ENCODE assay signal across 8 mouse cellular contexts in the genomic region with DNA sequence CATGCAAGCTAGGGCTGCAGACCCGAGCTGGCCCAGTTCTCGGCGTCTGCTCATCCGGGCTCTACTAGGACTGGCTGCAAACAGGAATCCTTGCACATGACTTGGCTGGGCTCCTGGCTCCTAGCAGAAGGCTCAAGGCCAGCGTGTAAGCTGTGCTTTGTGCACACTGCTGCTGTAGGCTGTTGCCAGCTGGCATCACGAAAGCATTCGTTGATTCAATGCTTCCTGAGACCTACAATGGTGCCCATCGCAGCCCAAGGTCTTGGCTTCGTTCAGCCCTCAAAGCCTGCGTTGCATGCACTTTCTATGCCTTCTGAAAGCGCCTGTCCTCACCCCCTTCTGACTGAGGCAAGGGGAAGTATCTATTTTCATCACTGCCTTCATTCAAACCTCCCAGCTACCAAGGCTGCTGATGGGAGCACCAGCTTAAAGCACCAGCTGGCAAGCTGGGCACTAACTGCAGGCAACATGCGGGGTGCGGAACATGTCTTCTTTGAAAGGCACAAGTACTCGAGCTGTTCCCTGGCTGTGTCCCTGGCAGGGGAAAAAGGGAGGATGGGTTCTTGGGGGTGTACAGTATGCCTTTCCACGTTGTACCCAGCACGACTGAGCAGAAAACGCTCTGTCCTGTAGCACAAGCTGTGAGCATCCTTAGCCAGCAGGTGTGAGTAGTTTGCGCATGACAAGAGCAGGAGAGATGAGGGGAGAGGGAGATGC. TPM values are rescaled to one million over a fixed set of nuclear protein-coding genes. Genes with fewer than 3 reads are reported as not detected.
DNase-seq lines count a peak whose midpoint lies in the region; ATAC-seq and TF ChIP-seq lines count a peak whose summit lies in the region.

No protein-coding gene starts in this region.

- H3K9ac ChIP-seq in forebrain, embryonic 13.5 days, result peak overlapping the region; percentile 76
- H3K9ac ChIP-seq in heart, postnatal 0 days (replicated peaks; ENCODE audit: low read depth, low read length), result no peak overlapping the region
- H3K9ac ChIP-seq in liver, embryonic 14.5 days (replicated peaks), result no peak overlapping the region

- no peak for TF ChIP-seq CTCF in thymus, adult 2 months (IDR thresholded peaks at IDR 0.05; ENCODE audit: borderline replicate concordance, control insufficient read depth, extremely low read depth, insufficient read depth, low read length, poor library complexity)
- no peak for TF ChIP-seq CTCF in heart, postnatal 0 days (IDR thresholded peaks at IDR 0.05; ENCODE audit: low read depth)
- no peak for TF ChIP-seq CTCF in liver, embryonic 14.5 days (IDR thresholded peaks at IDR 0.05; ENCODE audit: low read depth)

- H3K27ac ChIP-seq in thymus, adult 2 months (ENCODE audit: control insufficient read depth, insufficient read depth, low read length), result no peak overlapping the region
- peak overlapping the region; percentile 94 for H3K27ac ChIP-seq in forebrain, embryonic 13.5 days
- peak overlapping the region; percentile 71 for H3K27ac ChIP-seq in heart, postnatal 0 days (ENCODE audit: low read depth)
- no peak overlapping the region for H3K27ac ChIP-seq in liver, embryonic 14.5 days

- H3K4me2 ChIP-seq in forebrain, embryonic 13.5 days, result peak overlapping the region; percentile 94
- peak overlapping the region; percentile 82 for H3K4me2 ChIP-seq in heart, postnatal 0 days (ENCODE audit: low read depth, low read length)
- peak overlapping the region; percentile 67 for H3K4me2 ChIP-seq in liver, embryonic 14.5 days (ENCODE audit: low read depth)

- peak; percentile 9 for DNase-seq in thymus, adult 2 months
- no peak for DNase-seq in thymus, postnatal 25 days
- peak; percentile 70 for DNase-seq in heart, postnatal 0 days (ENCODE audit: low spot score)
- DNase-seq in kidney, postnatal 36 days, result peak; percentile 80 to 83
- no peak for DNase-seq in liver, embryonic 14.5 days (ENCODE audit: low read depth in 3 of 3, low spot score in 3 of 3)
- peak; percentile 88 for DNase-seq in ovary, adult 18-20 months (ENCODE audit: low spot score)
- no peak for DNase-seq in yolk sac, embryonic 10.5 days (ENCODE audit: low spot score)

- no peaks in the 10 kb centered on the region for H3K9me3 ChIP-seq in forebrain, embryonic 13.5 days (replicated peaks)
- H3K9me3 ChIP-seq in heart, postnatal 0 days (replicated peaks; ENCODE audit: control insufficient read depth, low read length), result no peaks in the 10 kb centered on the region
- H3K9me3 ChIP-seq in liver, embryonic 14.5 days (ENCODE audit: control insufficient read depth, low read length), result no peaks in the 10 kb centered on the region

- H3K4me3 ChIP-seq in thymus, adult 2 months (ENCODE audit: control insufficient read depth, insufficient read depth, low read length), result no peak overlapping the region
- peak overlapping the region; percentile 67 for H3K4me3 ChIP-seq in forebrain, embryonic 13.5 days
- H3K4me3 ChIP-seq in heart, postnatal 0 days (ENCODE audit: low read depth, low read length), result peak overlapping the region; percentile 81
- H3K4me3 ChIP-seq in liver, embryonic 14.5 days (ENCODE audit: insufficient read depth in 1 of 2, low read depth in 2 of 2, low read length in 2 of 2), result no peak overlapping the region; a peak in 1 of 4 replicates

- no peaks in the 10 kb centered on the region for H3K27me3 ChIP-seq in thymus, adult 2 months (ENCODE audit: control insufficient read depth, insufficient read depth, low read length)
- H3K27me3 ChIP-seq in forebrain, embryonic 13.5 days, result no peaks in the 10 kb centered on the region
- no peaks in the 10 kb centered on the region for H3K27me3 ChIP-seq in heart, postnatal 0 days (ENCODE audit: control insufficient read depth, insufficient read depth, low read length)
- no peaks in the 10 kb centered on the region for H3K27me3 ChIP-seq in liver, embryonic 14.5 days (ENCODE audit: control insufficient read depth, insufficient read depth, low read length)

- 0 out of 2 replicates have a peak, but pooled peaks cover 3% of the 10 kb centered on the region for H3K36me3 ChIP-seq in thymus, adult 2 months (ENCODE audit: control insufficient read depth, insufficient read depth, low read length)
- peaks cover 44% of the 10 kb centered on the region for H3K36me3 ChIP-seq in forebrain, embryonic 13.5 days (ENCODE audit: poor library complexity, severe bottlenecking)
- peaks cover 24% of the 10 kb centered on the region for H3K36me3 ChIP-seq in heart, postnatal 0 days (replicated peaks; ENCODE audit: control insufficient read depth, insufficient read depth, low read length)
- no peaks in the 10 kb centered on the region for H3K36me3 ChIP-seq in liver, embryonic 14.5 days (replicated peaks; ENCODE audit: control insufficient read depth, insufficient read depth, low read depth)

- peak; percentile 89 for ATAC-seq in forebrain, embryonic 13.5 days
- ATAC-seq in heart, postnatal 0 days (ENCODE audit: insufficient read depth, low read depth), result peak; percentile 83
- no peak for ATAC-seq in liver, embryonic 14.5 days (ENCODE audit: insufficient read depth)

- 65% methylated on average over 18 of the region's 18 CpGs for WGBS in thymus, adult 2 months
- WGBS in forebrain, embryonic 13.5 days, result 49% methylated on average over 18 of the region's 18 CpGs
- 44% methylated on average over 18 of the region's 18 CpGs for WGBS in heart, postnatal 0 days
- 56% methylated on average over 18 of the region's 18 CpGs for WGBS in liver, embryonic 14.5 days (ENCODE audit: insufficient replicate concordance)

- TF ChIP-seq EP300 in heart, postnatal 0 days (IDR thresholded peaks at IDR 0.05; ENCODE audit: low read depth), result no peak
- no peak for TF ChIP-seq EP300 in liver, embryonic 14.5 days (IDR thresholded peaks at IDR 0.05; ENCODE audit: low read depth)

- H3K4me1 ChIP-seq in thymus, adult 2 months (replicated peaks; ENCODE audit: control insufficient read depth, insufficient read depth, low read length), result peaks cover 23% of the 10 kb centered on the region
- H3K4me1 ChIP-seq in forebrain, embryonic 13.5 days, result peaks cover 35% of the 10 kb centered on the region
- H3K4me1 ChIP-seq in heart, postnatal 0 days (ENCODE audit: control insufficient read depth, insufficient read depth), result peaks cover 11% of the 10 kb centered on the region
- H3K4me1 ChIP-seq in liver, embryonic 14.5 days (replicated peaks; ENCODE audit: control insufficient read depth in 2 of 2, insufficient read depth in 2 of 2, low read length in 1 of 2), result peaks cover 8% of the 10 kb centered on the region in 2 experiments

- TF ChIP-seq POLR2A in thymus, adult 2 months (IDR thresholded peaks at IDR 0.05; ENCODE audit: control insufficient read depth, extremely low read depth, insufficient read depth, low read length, poor library complexity), result no peak

RNA-seq across cellular contexts. Expression of a gene that starts 0.8 kb away (rescaled TPM):
- 78.7 and 82.3 TPM in 2 replicates for polyA plus RNA-seq in thymus, adult 2 months (2012; rRNA removed)
- polyA plus RNA-seq in forebrain, embryonic 13.5 days (2015; fragmentation: Nextera tagmentation; extraction: Ambion mirVana), result 63.8 and 67.2 TPM in 2 replicates
- 39.4 and 73.8 TPM in 2 replicates for total RNA-seq in heart, postnatal 0 days (2014; rRNA removed; ENCODE audit: low replicate concordance)
- 32.6 and 33.7 TPM in 2 replicates for polyA plus RNA-seq in heart, postnatal 0 days (2015; fragmentation: Nextera tagmentation; extraction: Ambion mirVana)
- polyA plus RNA-seq in liver, embryonic 14.5 days (2012; rRNA removed), result 20.4 and 28.3 TPM in 2 replicates
- 27.3 and 31.3 TPM in 2 replicates for polyA plus RNA-seq in liver, embryonic 14.5 days (2014; fragmentation: Nextera tagmentation; extraction: Ambion mirVana)

RNA-seq across cellular contexts. Expression of a gene that starts 37.8 kb away (rescaled TPM):
- polyA plus RNA-seq in thymus, adult 2 months (2012; rRNA removed), result 95.0 and 106 TPM in 2 replicates
- polyA plus RNA-seq in forebrain, embryonic 13.5 days (2015; fragmentation: Nextera tagmentation; extraction: Ambion mirVana), result 90.5 and 101 TPM in 2 replicates
- total RNA-seq in heart, postnatal 0 days (2014; rRNA removed; ENCODE audit: low replicate concordance), result 69.6 and 70.6 TPM in 2 replicates
- polyA plus RNA-seq in heart, postnatal 0 days (2015; fragmentation: Nextera tagmentation; extraction: Ambion mirVana), result 24.1 and 24.6 TPM in 2 replicates
- 10.2 and 10.3 TPM in 2 replicates for polyA plus RNA-seq in liver, embryonic 14.5 days (2012; rRNA removed)
- 12.4 and 13.1 TPM in 2 replicates for polyA plus RNA-seq in liver, embryonic 14.5 days (2014; fragmentation: Nextera tagmentation; extraction: Ambion mirVana)

RNA-seq across cellular contexts. Expression of a gene that starts 53.8 kb away (rescaled TPM):
- 1.2 and 1.3 TPM in 2 replicates for polyA plus RNA-seq in thymus, adult 2 months (2012; rRNA removed)
- 5.0 and 6.2 TPM in 2 replicates for polyA plus RNA-seq in forebrain, embryonic 13.5 days (2015; fragmentation: Nextera tagmentation; extraction: Ambion mirVana)
- total RNA-seq in heart, postnatal 0 days (2014; rRNA removed; ENCODE audit: low replicate concordance), result 0.04 and 0.19 TPM in 2 replicates
- 0.05 and 0.08 TPM in 2 replicates for polyA plus RNA-seq in heart, postnatal 0 days (2015; fragmentation: Nextera tagmentation; extraction: Ambion mirVana)
- 0.02 TPM in 2 replicates for polyA plus RNA-seq in liver, embryonic 14.5 days (2012; rRNA removed)
- polyA plus RNA-seq in liver, embryonic 14.5 days (2014; fragmentation: Nextera tagmentation; extraction: Ambion mirVana), result not detected in 2 replicates

Comparison
In these comparisons a context has a peak if more than half of its experiments do, and no peak if none do; other contexts are left out.
1. DNase-seq: peak in thymus, adult 2 months (single experiment), heart, postnatal 0 days (single experiment), kidney, postnatal 36 days (2 of 2) and ovary, adult 18-20 months (single experiment); none in thymus, postnatal 25 days (single experiment), liver, embryonic 14.5 days (0 of 3) and yolk sac, embryonic 10.5 days (single experiment).
2. H3K27ac ChIP-seq: peak in forebrain, embryonic 13.5 days (single experiment) and heart, postnatal 0 days (single experiment); none in thymus, adult 2 months (single experiment) and liver, embryonic 14.5 days (single experiment).
3. H3K4me3 ChIP-seq: peak in forebrain, embryonic 13.5 days (single experiment) and heart, postnatal 0 days (single experiment); none in thymus, adult 2 months (single experiment) and liver, embryonic 14.5 days (0 of 2).
4. Peak in every context shown above with its lines, with median percentiles within 50 percentile points of each other: H3K4me2 ChIP-seq.